Mouse (Mus musculus) liver, embryonic 14.5 days (tissue): ENCODE results near the gene Cpt1a. TPM values are rescaled to one million over a fixed set of nuclear protein-coding genes. Genes with fewer than 3 reads are reported as not detected.

ENCODE experiments used
- ATAC-seq: fragments of 200-750 bp; cut with Nextera tagmentation; 2 replicates; pipeline ENCODE4 v1.8.0; 2017; ENCODE audit warnings: moderate number of reproducible peaks, mild to moderate bottlenecking, moderate library complexity; ENCODE audit not compliant: insufficient read depth
- DNase-seq, 3 experiments: peaks; one replicate each; pipeline ENCODE4 v3.0.0-alpha.2; 2012 to 2013; ENCODE audit warnings: low read depth in 3 of 3, low spot score in 3 of 3
- H3K27ac ChIP-seq: fragments of 300-500 bp; sonication (generic); 2 replicates; pipeline ENCODE4 v1.5.1; 2014; ENCODE audit warnings: moderate library complexity, mild to moderate bottlenecking, control low read depth, inconsistent platforms
- H3K27me3 ChIP-seq: fragments of 300-500 bp; sonication (generic); 2 replicates; pipeline ENCODE4 v1.6.1; 2014; ENCODE audit warnings: mild to moderate bottlenecking, low read length, moderate library complexity; ENCODE audit not compliant: control insufficient read depth, insufficient read depth
- H3K36me3 ChIP-seq: fragments of 300-500 bp; sonication (generic); replicated peaks from 2 replicates; pipeline ENCODE4 v1.6.1; 2014; ENCODE audit warnings: low read depth; ENCODE audit not compliant: control insufficient read depth, insufficient read depth
- H3K4me1 ChIP-seq, 2 experiments: fragments of 200-500 bp in 1 of 2; fragments of 300-500 bp in 1 of 2; sonication (generic) in 1 of 2; replicated peaks; 2 replicates each; pipeline ENCODE4 v1.6.1; 2012 to 2014; ENCODE audit warnings: antibody characterized with exemption in 1 of 2, inconsistent platforms in 1 of 2, low read length in 1 of 2; ENCODE audit not compliant: control insufficient read depth in 2 of 2, insufficient read depth in 2 of 2
- H3K4me2 ChIP-seq: fragments of 300-500 bp; sonication (generic); 2 replicates; pipeline ENCODE4 v1.6.1; 2014; ENCODE audit warnings: low read depth, mild to moderate bottlenecking, control low read depth, moderate library complexity
- H3K4me3 ChIP-seq, 2 experiments: fragments of 200-500 bp in 1 of 2; fragments of 300-500 bp in 1 of 2; sonication (generic) in 1 of 2; 2 replicates each; pipeline ENCODE4 v1.5.1; 2012 to 2014; ENCODE audit warnings: low read depth in 2 of 2, low read length in 2 of 2, mild to moderate bottlenecking in 2 of 2, control low read depth in 1 of 2, inconsistent platforms in 1 of 2, moderate library complexity in 1 of 2; ENCODE audit not compliant: insufficient read depth in 1 of 2
- H3K9ac ChIP-seq: fragments of 300-500 bp; sonication (generic); replicated peaks from 2 replicates; pipeline ENCODE4 v1.6.1; 2014; ENCODE audit warnings: mild to moderate bottlenecking, control low read depth, moderate library complexity
- H3K9me3 ChIP-seq: fragments of 300-500 bp; sonication (generic); 2 replicates; pipeline ENCODE4 v1.6.1; 2016; ENCODE audit warnings: low read length, mixed read lengths; ENCODE audit not compliant: control insufficient read depth
- CTCF ChIP-seq: IDR thresholded peaks from 2 replicates; pipeline ENCODE4 v1.5.1; 2016; ENCODE audit warnings: antibody characterized with exemption, low read depth, control low read depth
- EP300 ChIP-seq: IDR thresholded peaks from 2 replicates; pipeline ENCODE4 v1.6.1; 2016; ENCODE audit warnings: antibody characterized with exemption, low read depth
- WGBS: fragments of 180-500 bp; shearing (Covaris S2); extraction: QIAGEN DNeasy Blood & Tissue Kit; methylation state at CpG from one replicate; pipeline ENCODE4 v1.1.7; 2014; ENCODE audit not compliant: insufficient replicate concordance; 5-methylcytosine and 5-hydroxymethylcytosine counted together
- polyA plus RNA-seq, 2 experiments: library from polyadenylated mRNA; depleted of rRNA in 1 of 2; stranded (reverse) in 1 of 2; unstranded in 1 of 2; fragments of >200 nt; fragmentation: Nextera tagmentation in 1 of 2; extraction: Ambion mirVana in 1 of 2; gene quantifications; 2 replicates each; pipeline versions ENCODE4 v1.2.1 to v1.2.3; 2012 to 2014

Cpt1a gene
- polyA plus RNA-seq, 2 experiments: 4.6 to 5.2 TPM

DNA sequence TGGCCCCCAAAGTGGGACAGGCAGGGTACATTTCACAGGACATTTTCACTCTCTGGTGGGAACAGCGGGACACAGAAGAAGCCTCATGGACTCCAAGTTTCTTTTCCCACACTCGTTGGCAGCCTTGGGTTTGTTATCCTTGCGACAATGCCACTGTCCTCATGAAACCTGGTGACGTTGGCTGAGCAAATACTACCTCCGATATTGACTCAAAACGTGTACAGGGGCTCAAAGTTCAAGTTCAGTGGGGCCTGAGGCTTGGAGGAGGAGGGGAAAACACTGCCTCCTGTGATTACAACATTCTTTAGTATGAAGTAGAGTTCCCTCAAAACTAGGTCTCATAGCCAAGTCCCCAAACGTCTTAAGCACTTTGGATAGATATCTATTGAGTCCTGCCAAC is 2.0 kb upstream of the Cpt1a start:
- TF ChIP-seq CTCF: no peak
- no peak for TF ChIP-seq EP300
- Histone ChIP-seq H3K4me2 (0 out of 2 replicates have a peak overlapping the region, but pooled peaks have one; percentile 13), H3K36me3 (no peaks in the 10 kb centered on the region), H3K27me3 (no peaks in the 10 kb centered on the region), H3K4me1 (peaks cover 9 to 27% of the 10 kb centered on the region in 2 experiments), H3K9ac (no peak overlapping the region), H3K27ac (no peak overlapping the region), H3K9me3 (no peaks in the 10 kb centered on the region), H3K4me3 (no peak overlapping the region)
- WGBS: 56% methylated on average over 7 of the region's 7 CpGs
- DNase-seq (no peak), ATAC-seq (no peak)

DNA sequence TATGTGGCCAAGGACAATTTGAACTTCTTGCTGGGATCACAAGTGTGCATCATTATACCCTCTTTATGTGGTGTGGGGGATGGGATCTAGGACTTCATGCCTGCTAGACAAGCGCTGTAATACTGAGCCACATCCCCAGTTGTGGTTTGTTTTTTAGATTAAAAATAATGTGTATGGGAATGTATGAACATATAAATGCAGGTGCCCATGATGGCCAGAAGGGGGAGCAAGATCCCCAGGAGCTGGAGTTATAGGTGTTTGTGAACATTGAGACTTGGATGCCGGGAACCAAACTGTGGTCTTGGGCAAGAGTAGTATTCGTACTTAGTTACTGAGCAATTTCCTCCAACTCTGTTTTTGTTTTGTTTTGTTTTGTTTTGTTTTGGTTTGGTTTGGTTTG is 1.3 kb upstream of the Cpt1a start:
- WGBS: 63% methylated on average over 3 of the region's 3 CpGs
- no peaks in the 10 kb centered on the region for H3K36me3 ChIP-seq
- DNase-seq (no peak), ATAC-seq (no peak)
- H3K27ac ChIP-seq: no peak overlapping the region
- H3K4me2 ChIP-seq: no peak overlapping the region
- no peak overlapping the region for H3K4me3 ChIP-seq
- no peaks in the 10 kb centered on the region for H3K9me3 ChIP-seq
- no peak for TF ChIP-seq EP300
- peak; percentile 74 for TF ChIP-seq CTCF
- H3K9ac ChIP-seq: no peak overlapping the region
- H3K4me1 ChIP-seq: peaks cover 11 to 30% of the 10 kb centered on the region in 2 experiments
- H3K27me3 ChIP-seq: no peaks in the 10 kb centered on the region

DNA sequence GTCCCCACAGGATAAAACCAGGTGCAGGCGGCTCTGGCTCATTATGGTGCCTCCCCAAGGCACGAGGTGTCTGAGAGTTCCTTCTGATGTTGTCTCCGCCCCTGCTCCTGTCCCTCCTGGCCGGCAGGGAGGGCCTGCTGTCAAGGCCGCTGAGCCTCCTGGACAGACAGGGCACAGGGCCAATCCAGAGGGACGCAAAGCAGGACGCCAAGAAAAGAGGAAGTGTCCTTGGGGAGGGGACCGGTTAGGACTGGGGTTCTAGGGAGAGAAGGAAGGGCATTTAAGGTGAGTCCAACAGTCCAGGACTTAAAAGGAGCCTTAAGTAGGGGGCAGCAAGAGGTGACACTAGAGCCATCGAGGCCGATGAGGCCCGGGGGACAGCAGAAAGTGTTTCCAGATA is 517 bp upstream of the Cpt1a start:
- WGBS: 9% methylated on average over 11 of the region's 11 CpGs
- Histone ChIP-seq H3K9ac (peak overlapping the region; percentile 53), H3K9me3 (no peaks in the 10 kb centered on the region), H3K27ac (no peak overlapping the region), H3K4me1 (peaks cover 16 to 38% of the 10 kb centered on the region in 2 experiments), H3K4me2 (peak overlapping the region; percentile 94), H3K27me3 (no peaks in the 10 kb centered on the region), H3K36me3 (no peaks in the 10 kb centered on the region), H3K4me3 (peak overlapping the region; percentile 63 to 68)
- no peak for TF ChIP-seq EP300
- TF ChIP-seq CTCF: peak; percentile 18; the same call in 1 of the 2 replicates
- ATAC-seq (no peak), DNase-seq (no peak)

DNA sequence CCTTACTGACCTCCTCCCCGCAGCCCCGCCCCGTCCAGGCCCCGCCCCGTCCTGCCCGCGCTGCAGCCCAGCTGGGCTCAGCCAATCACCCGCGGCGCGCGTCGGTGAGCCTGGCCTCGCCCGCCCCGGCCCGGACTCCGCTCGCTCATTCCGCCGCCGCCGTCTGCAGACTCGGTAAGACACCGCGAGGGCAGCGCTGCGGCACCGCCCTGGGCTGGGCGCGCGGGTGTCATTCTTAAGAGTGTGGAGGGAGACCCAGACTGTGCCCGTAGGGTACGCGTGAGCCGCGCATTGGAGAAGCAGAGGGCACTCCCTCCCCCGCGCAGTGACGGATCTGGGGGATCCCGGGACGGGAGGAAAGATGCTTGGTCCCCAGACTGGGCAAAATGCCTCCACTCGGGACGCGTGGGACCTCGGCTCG is 1.1 kb downstream of the Cpt1a start:
- peak; percentile 80 to 81 (median 81) for DNase-seq
- no peaks in the 10 kb centered on the region for H3K9me3 ChIP-seq
- no peaks in the 10 kb centered on the region for H3K27me3 ChIP-seq
- under 1% methylated on average over 47 of the region's 47 CpGs for WGBS
- peak overlapping the region; percentile 39 for H3K27ac ChIP-seq
- peaks cover 16 to 42% of the 10 kb centered on the region in 2 experiments for H3K4me1 ChIP-seq
- TF ChIP-seq CTCF: 0 out of 2 replicates have a peak, but pooled peaks have one; percentile 6
- TF ChIP-seq EP300: no peak
- H3K4me2 ChIP-seq: peak overlapping the region; percentile 94
- H3K36me3 ChIP-seq: no peaks in the 10 kb centered on the region
- H3K9ac ChIP-seq: peak overlapping the region; percentile 71
- H3K4me3 ChIP-seq: peak overlapping the region; percentile 63 to 68
- peak; percentile 88 for ATAC-seq

DNA sequence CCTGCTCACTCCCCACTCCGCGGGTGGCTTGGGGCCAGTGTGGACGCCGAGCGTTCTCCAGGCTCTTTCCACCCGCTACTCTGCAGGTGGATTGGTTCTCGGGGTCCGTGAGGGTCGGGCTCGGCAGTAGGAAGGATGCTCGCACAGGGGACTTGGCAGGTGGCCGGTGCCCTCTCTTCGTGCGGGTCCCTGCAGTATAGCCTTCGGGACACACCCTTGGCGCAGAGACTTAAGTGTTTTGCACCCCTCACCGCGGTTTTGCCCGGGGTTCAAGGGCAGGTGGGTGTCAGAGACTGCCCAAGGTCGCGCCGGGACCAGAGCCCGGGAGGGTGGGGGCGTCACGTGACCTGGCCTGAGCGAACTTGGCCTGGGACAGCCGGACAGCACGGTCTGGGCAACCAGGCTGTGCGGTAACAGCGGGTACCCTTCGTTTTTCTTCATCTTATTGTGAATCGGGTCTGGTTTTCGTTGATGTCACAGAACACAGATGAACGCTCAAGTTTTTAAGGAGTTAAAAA is 1.7 kb downstream of the Cpt1a start:
- H3K27ac ChIP-seq: no peak overlapping the region
- ATAC-seq (peak; percentile 6), DNase-seq (no peak)
- WGBS: 0% methylated on average over 34 of the region's 34 CpGs
- H3K4me3 ChIP-seq: peak overlapping the region; percentile 39 to 68
- H3K27me3 ChIP-seq: no peaks in the 10 kb centered on the region
- no peaks in the 10 kb centered on the region for H3K36me3 ChIP-seq
- H3K4me2 ChIP-seq: peak overlapping the region; percentile 94
- H3K9me3 ChIP-seq: no peaks in the 10 kb centered on the region
- TF ChIP-seq CTCF (no peak), EP300 (no peak)
- H3K4me1 ChIP-seq: peaks cover 18 to 48% of the 10 kb centered on the region in 2 experiments
- H3K9ac ChIP-seq: peak overlapping the region; percentile 71
